Mouse (Mus musculus): ENCODE data around the gene Nans. TPM values are rescaled to one million over a fixed set of nuclear protein-coding genes. Genes with fewer than 3 reads are reported as not detected.

Nans gene
- total RNA-seq, 1 experiment: 75.4 TPM

GRCm38 (mm10) chr4:46535094-46535830 lies 46.2 kb downstream of the Nans start:
- H3K4me1 ChIP-seq (ENCODE audit: control insufficient read depth in 2 of 2, insufficient read depth in 2 of 2, low read length in 2 of 2, poor library complexity in 1 of 2): peaks cover 0 to 11% of the 10 kb centered on the region in 2 experiments; a peak in 2 of 4 replicates
- no peaks in the 10 kb centered on the region for H3K36me3 ChIP-seq (ENCODE audit: control insufficient read depth, insufficient read depth, low read length, poor library complexity, severe bottlenecking)
- in situ Hi-C loops (cut with MboI; ENCODE audit: low sequenced_read_pairs in 2 of 2, unreplicated experiment in 2 of 2): no loop called here
- H3K4me3 ChIP-seq (ENCODE audit: insufficient read depth in 1 of 2, low read depth in 1 of 2, low read length in 2 of 2, poor library complexity in 1 of 2, severe bottlenecking in 1 of 2): peak overlapping the region; percentile 63 to 73
- DNase-seq (ENCODE audit: low read depth, low spot score): no peak
- H3K27ac ChIP-seq (ENCODE audit: insufficient read depth, low read depth, low read length, poor library complexity, severe bottlenecking): no peak overlapping the region
- TF ChIP-seq CHD2 (IDR thresholded peaks at IDR 0.05; ENCODE audit: low read depth, low read length) (no peak), HCFC1 (IDR thresholded peaks at IDR 0.05; ENCODE audit: borderline replicate concordance, insufficient read depth, low read length) (no peak), ZNF384 (IDR thresholded peaks at IDR 0.05; ENCODE audit: low read depth, low read length) (no peak)
- no peaks in the 10 kb centered on the region for H3K9me3 ChIP-seq (ENCODE audit: control insufficient read depth, insufficient read depth, low read depth, low read length)
- H3K9ac ChIP-seq (ENCODE audit: insufficient read depth, low read depth, low read length, poor library complexity, severe bottlenecking): peak overlapping the region; percentile 23; the same call in 1 of the 2 replicates

- H3K36me3 ChIP-seq (ENCODE audit: control insufficient read depth, insufficient read depth, low read length, poor library complexity, severe bottlenecking): no peaks in the 10 kb centered on the region
- TF ChIP-seq ZC3H11A (IDR thresholded peaks at IDR 0.05; ENCODE audit: borderline replicate concordance, low read depth, low read length) (no peak), CHD2 (IDR thresholded peaks at IDR 0.05; ENCODE audit: low read depth, low read length) (no peak), ZNF384 (IDR thresholded peaks at IDR 0.05; ENCODE audit: low read depth, low read length) (no peak), MAFK (IDR thresholded peaks at IDR 0.05; ENCODE audit: insufficient read depth, low read depth, low read length) (no peak), HCFC1 (IDR thresholded peaks at IDR 0.05; ENCODE audit: borderline replicate concordance, insufficient read depth, low read length) (no peak)
- no peaks in the 10 kb centered on the region for H3K9me3 ChIP-seq (ENCODE audit: control insufficient read depth, insufficient read depth, low read depth, low read length)
- peaks cover 0 to 11% of the 10 kb centered on the region in 2 experiments; a peak in 2 of 4 replicates for H3K4me1 ChIP-seq (ENCODE audit: control insufficient read depth in 2 of 2, insufficient read depth in 2 of 2, low read length in 2 of 2, poor library complexity in 1 of 2)
- peak within 1 kb of the TSS; percentile 63 to 73 for H3K4me3 ChIP-seq (ENCODE audit: insufficient read depth in 1 of 2, low read depth in 1 of 2, low read length in 2 of 2, poor library complexity in 1 of 2, severe bottlenecking in 1 of 2)
- no peak within 1 kb of the TSS for H3K27ac ChIP-seq (ENCODE audit: insufficient read depth, low read depth, low read length, poor library complexity, severe bottlenecking)
- in situ Hi-C loops (cut with MboI; ENCODE audit: low sequenced_read_pairs in 2 of 2, unreplicated experiment in 2 of 2): no loop called here
- DNase-seq (ENCODE audit: low read depth, low spot score): peak; percentile 62
- H3K9ac ChIP-seq (ENCODE audit: insufficient read depth, low read depth, low read length, poor library complexity, severe bottlenecking): peak within 1 kb of the TSS; percentile 23
Observed at GRCm38 (mm10) chr4:46535840-46536361, 46.9 kb downstream of the Nans start, which contains the start of gene Trim14. TSS of gene Trim14 (minus strand) at chr4:46536141.

DNA sequence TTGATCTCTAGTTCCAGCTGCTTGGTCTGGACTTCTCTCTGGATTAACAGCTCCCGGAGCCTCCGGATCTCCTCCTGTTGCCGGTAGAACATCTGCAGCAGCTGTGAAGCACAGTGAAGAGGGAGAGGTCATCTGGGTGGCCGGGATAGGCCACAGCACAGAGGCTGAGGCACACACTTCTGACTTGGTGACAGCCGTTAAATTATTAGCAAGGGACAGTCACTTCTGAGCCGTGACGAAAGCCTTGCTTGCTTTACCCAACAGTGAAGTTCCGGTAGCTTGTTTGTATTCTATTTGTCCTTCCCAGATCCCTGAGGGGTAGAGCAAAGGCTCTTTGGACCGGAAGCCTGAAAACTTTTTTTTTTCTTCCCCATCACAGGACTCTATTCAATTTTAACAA lies 50.1 kb downstream of the Nans start:
- no peaks in the 10 kb centered on the region for H3K36me3 ChIP-seq (ENCODE audit: control insufficient read depth, insufficient read depth, low read length, poor library complexity, severe bottlenecking)
- H3K4me1 ChIP-seq (ENCODE audit: control insufficient read depth in 2 of 2, insufficient read depth in 2 of 2, low read length in 2 of 2, poor library complexity in 1 of 2): peaks cover 0 to 13% of the 10 kb centered on the region in 2 experiments; a peak in 2 of 4 replicates
- H3K9me3 ChIP-seq (ENCODE audit: control insufficient read depth, insufficient read depth, low read depth, low read length): no peaks in the 10 kb centered on the region
- DNase-seq (ENCODE audit: low read depth, low spot score): no peak
- H3K9ac ChIP-seq (ENCODE audit: insufficient read depth, low read depth, low read length, poor library complexity, severe bottlenecking): no peak overlapping the region
- H3K27ac ChIP-seq (ENCODE audit: insufficient read depth, low read depth, low read length, poor library complexity, severe bottlenecking): no peak overlapping the region
- H3K4me3 ChIP-seq (ENCODE audit: insufficient read depth in 1 of 2, low read depth in 1 of 2, low read length in 2 of 2, poor library complexity in 1 of 2, severe bottlenecking in 1 of 2): no peak overlapping the region
- TF ChIP-seq ZC3H11A (IDR thresholded peaks at IDR 0.05; ENCODE audit: borderline replicate concordance, low read depth, low read length) (no peak), HCFC1 (IDR thresholded peaks at IDR 0.05; ENCODE audit: borderline replicate concordance, insufficient read depth, low read length) (no peak), ZNF384 (IDR thresholded peaks at IDR 0.05; ENCODE audit: low read depth, low read length) (no peak), CHD2 (IDR thresholded peaks at IDR 0.05; ENCODE audit: low read depth, low read length) (no peak), MAFK (IDR thresholded peaks at IDR 0.05; ENCODE audit: insufficient read depth, low read depth, low read length) (no peak)
- in situ Hi-C loops (cut with MboI; ENCODE audit: low sequenced_read_pairs in 2 of 2, unreplicated experiment in 2 of 2): no loop called here

DNA sequence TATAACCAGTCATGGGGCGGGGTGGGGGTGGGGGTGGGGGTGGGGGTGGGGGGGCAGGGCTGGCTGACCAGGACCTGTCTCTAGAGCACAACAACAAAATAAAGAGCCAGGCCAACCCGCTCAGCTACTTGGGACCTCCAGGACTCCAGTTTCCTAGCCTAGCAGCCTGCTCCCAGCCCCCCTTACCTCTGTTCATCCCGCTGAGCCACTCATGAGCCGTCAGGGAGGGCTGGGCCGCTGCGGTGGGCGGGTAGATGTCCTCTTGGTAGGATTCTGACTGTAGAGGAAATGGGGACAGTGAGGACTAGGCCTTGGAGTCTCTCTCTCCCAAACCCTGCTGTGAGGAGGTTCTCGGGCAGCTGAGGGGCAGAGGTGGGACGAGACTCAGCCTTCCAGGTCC lies 52.7 kb downstream of the Nans start:
- no peak overlapping the region for H3K27ac ChIP-seq (ENCODE audit: insufficient read depth, low read depth, low read length, poor library complexity, severe bottlenecking)
- H3K4me3 ChIP-seq (ENCODE audit: insufficient read depth in 1 of 2, low read depth in 1 of 2, low read length in 2 of 2, poor library complexity in 1 of 2, severe bottlenecking in 1 of 2): no peak overlapping the region
- no peak for TF ChIP-seq CHD2 (IDR thresholded peaks at IDR 0.05; ENCODE audit: low read depth, low read length)
- no peak for TF ChIP-seq ZC3H11A (IDR thresholded peaks at IDR 0.05; ENCODE audit: borderline replicate concordance, low read depth, low read length)
- no peak for TF ChIP-seq MAFK (IDR thresholded peaks at IDR 0.05; ENCODE audit: insufficient read depth, low read depth, low read length)
- TF ChIP-seq ZNF384 (IDR thresholded peaks at IDR 0.05; ENCODE audit: low read depth, low read length): no peak
- no peak for TF ChIP-seq HCFC1 (IDR thresholded peaks at IDR 0.05; ENCODE audit: borderline replicate concordance, insufficient read depth, low read length)
- no peak for DNase-seq (ENCODE audit: low read depth, low spot score)
- in situ Hi-C loops (cut with MboI; ENCODE audit: low sequenced_read_pairs in 2 of 2, unreplicated experiment in 2 of 2): no loop called here
- no peaks in the 10 kb centered on the region for H3K9me3 ChIP-seq (ENCODE audit: control insufficient read depth, insufficient read depth, low read depth, low read length)
- no peak overlapping the region for H3K9ac ChIP-seq (ENCODE audit: insufficient read depth, low read depth, low read length, poor library complexity, severe bottlenecking)
- no peaks in the 10 kb centered on the region for H3K36me3 ChIP-seq (ENCODE audit: control insufficient read depth, insufficient read depth, low read length, poor library complexity, severe bottlenecking)
- H3K4me1 ChIP-seq (ENCODE audit: control insufficient read depth in 2 of 2, insufficient read depth in 2 of 2, low read length in 2 of 2, poor library complexity in 1 of 2): peaks cover 0 to 8% of the 10 kb centered on the region in 2 experiments; a peak in 1 of 4 replicates

Measured in ES-E14 (cell line).